Mouse (Mus musculus): ENCODE measurements around the gene Wfdc21. TPM values are rescaled to one million over a fixed set of nuclear protein-coding genes. Genes with fewer than 3 reads are reported as not detected.

Gene Wfdc21
- polyA plus RNA-seq, 1 experiment = not detected

- peaks cover 65% of the 10 kb centered on the region for H3K27me3 ChIP-seq (ENCODE audit: control insufficient read depth, insufficient read depth, insufficient read length)
- no peaks in the 10 kb centered on the region for H3K36me3 ChIP-seq (ENCODE audit: control insufficient read depth, insufficient read depth)
- no peak for TF ChIP-seq USF1 (IDR thresholded peaks at IDR 0.05; ENCODE audit: low read depth)
- TF ChIP-seq E2F4 (IDR thresholded peaks at IDR 0.05; ENCODE audit: insufficient read depth) = no peak
- TF ChIP-seq TCF3 (IDR thresholded peaks at IDR 0.05; ENCODE audit: insufficient read length, low read depth) = no peak
- TF ChIP-seq POLR2A (IDR thresholded peaks at IDR 0.05; ENCODE audit: insufficient read length, low read depth) = no peak
- no peak for TF ChIP-seq MYOG (IDR thresholded peaks at IDR 0.05; ENCODE audit: control insufficient read depth in 1 of 3, insufficient read depth in 1 of 3, insufficient read length in 2 of 3, low read depth in 2 of 3)
- no peak for TF ChIP-seq SRF (IDR thresholded peaks at IDR 0.05; ENCODE audit: control insufficient read depth, insufficient read length, low read depth)
- TF ChIP-seq POLR2AphosphoS2 (IDR thresholded peaks at IDR 0.05; ENCODE audit: insufficient read length, low read depth) = no peak
- no peak for TF ChIP-seq CEBPB (IDR thresholded peaks at IDR 0.05; ENCODE audit: insufficient read depth, poor library complexity, severe bottlenecking)
- no peak for TF ChIP-seq TCF12 (IDR thresholded peaks at IDR 0.05; ENCODE audit: insufficient read depth, poor library complexity, severe bottlenecking)
- no peak for TF ChIP-seq MYOD1 (IDR thresholded peaks at IDR 0.05; ENCODE audit: control insufficient read depth in 1 of 3, insufficient read length in 2 of 3, low read depth in 2 of 3)
- H3K79me2 ChIP-seq (ENCODE audit: control insufficient read depth, insufficient read depth) = no peaks in the 10 kb centered on the region
- no peak overlapping the region for H3K4me3 ChIP-seq
- no peak overlapping the region for H3K4me2 ChIP-seq (ENCODE audit: low read depth)
- H3ac ChIP-seq (ENCODE audit: control insufficient read depth, insufficient read length) = no peak overlapping the region
These were observed 3.2 kb upstream of the Wfdc21 start for GRCm38 (mm10) chr11:83743525-83743924.

GRCm38 (mm10) chr11:83746152-83746551, 588 bp upstream of the Wfdc21 start:
- Histone ChIP-seq H3K79me2 (ENCODE audit: control insufficient read depth, insufficient read depth) (no peaks in the 10 kb centered on the region), H3ac (ENCODE audit: control insufficient read depth, insufficient read length) (no peak overlapping the region), H3K27me3 (ENCODE audit: control insufficient read depth, insufficient read depth, insufficient read length) (peaks cover 60% of the 10 kb centered on the region), H3K36me3 (ENCODE audit: control insufficient read depth, insufficient read depth) (no peaks in the 10 kb centered on the region), H3K4me3 (no peak overlapping the region), H3K4me2 (ENCODE audit: low read depth) (no peak overlapping the region)
- TF ChIP-seq SRF (IDR thresholded peaks at IDR 0.05; ENCODE audit: control insufficient read depth, insufficient read length, low read depth) = no peak
- TF ChIP-seq MAX (IDR thresholded peaks at IDR 0.05; ENCODE audit: low read depth) = no peak
- TF ChIP-seq TCF3 (IDR thresholded peaks at IDR 0.05; ENCODE audit: insufficient read length, low read depth) = no peak

GRCm38 (mm10) chr11:83747376-83748265, 881 bp downstream of the Wfdc21 start:
- Histone ChIP-seq H3K4me3 (no peak overlapping the region), H3K27me3 (ENCODE audit: control insufficient read depth, insufficient read depth, insufficient read length) (peaks cover 52% of the 10 kb centered on the region), H3K36me3 (ENCODE audit: control insufficient read depth, insufficient read depth) (no peaks in the 10 kb centered on the region), H3K79me2 (ENCODE audit: control insufficient read depth, insufficient read depth) (no peaks in the 10 kb centered on the region), H3K4me2 (ENCODE audit: low read depth) (no peak overlapping the region), H3ac (ENCODE audit: control insufficient read depth, insufficient read length) (no peak overlapping the region)
- TF ChIP-seq USF1 (IDR thresholded peaks at IDR 0.05; ENCODE audit: low read depth) = no peak
- TF ChIP-seq MAX (IDR thresholded peaks at IDR 0.05; ENCODE audit: low read depth) = no peak
- TF ChIP-seq SRF (IDR thresholded peaks at IDR 0.05; ENCODE audit: control insufficient read depth, insufficient read length, low read depth) = no peak
- no peak for TF ChIP-seq POLR2AphosphoS2 (IDR thresholded peaks at IDR 0.05; ENCODE audit: insufficient read length, low read depth)
- no peak for TF ChIP-seq TCF12 (IDR thresholded peaks at IDR 0.05; ENCODE audit: insufficient read depth, poor library complexity, severe bottlenecking)
- TF ChIP-seq E2F4 (IDR thresholded peaks at IDR 0.05; ENCODE audit: insufficient read depth) = no peak
- TF ChIP-seq MYOD1 (IDR thresholded peaks at IDR 0.05; ENCODE audit: control insufficient read depth in 1 of 3, insufficient read length in 2 of 3, low read depth in 2 of 3) = no peak
- no peak for TF ChIP-seq TCF3 (IDR thresholded peaks at IDR 0.05; ENCODE audit: insufficient read length, low read depth)
- TF ChIP-seq REST (IDR thresholded peaks at IDR 0.05; ENCODE audit: insufficient read depth, insufficient read length) = no peak
- TF ChIP-seq MYOG (IDR thresholded peaks at IDR 0.05; ENCODE audit: control insufficient read depth in 1 of 3, insufficient read depth in 1 of 3, insufficient read length in 2 of 3, low read depth in 2 of 3) = no peak
- no peak for TF ChIP-seq POLR2A (IDR thresholded peaks at IDR 0.05; ENCODE audit: insufficient read length, low read depth)
- no peak for TF ChIP-seq CEBPB (IDR thresholded peaks at IDR 0.05; ENCODE audit: insufficient read depth, poor library complexity, severe bottlenecking)

- Histone ChIP-seq H3ac (ENCODE audit: control insufficient read depth, insufficient read length) (peak within 1 kb of the TSS; percentile 63), H3K27me3 (ENCODE audit: control insufficient read depth, insufficient read depth, insufficient read length) (no peaks in the 10 kb centered on the region), H3K79me2 (ENCODE audit: control insufficient read depth, insufficient read depth) (peaks cover 19% of the 10 kb centered on the region), H3K4me3 (peak within 1 kb of the TSS; percentile 73), H3K36me3 (ENCODE audit: control insufficient read depth, insufficient read depth) (peaks cover 23% of the 10 kb centered on the region), H3K4me2 (ENCODE audit: low read depth) (peak within 1 kb of the TSS; percentile 82)
- TF ChIP-seq POLR2A (IDR thresholded peaks at IDR 0.05; ENCODE audit: insufficient read length, low read depth) (peak; percentile 56), REST (IDR thresholded peaks at IDR 0.05; ENCODE audit: insufficient read depth, insufficient read length) (no peak), MAX (IDR thresholded peaks at IDR 0.05; ENCODE audit: low read depth) (no peak), E2F4 (IDR thresholded peaks at IDR 0.05; ENCODE audit: insufficient read depth) (no peak), TCF3 (IDR thresholded peaks at IDR 0.05; ENCODE audit: insufficient read length, low read depth) (no peak), MYOD1 (IDR thresholded peaks at IDR 0.05; ENCODE audit: control insufficient read depth in 1 of 3, insufficient read length in 2 of 3, low read depth in 2 of 3) (peak in 1 of 3 experiments; percentile 26), POLR2AphosphoS2 (IDR thresholded peaks at IDR 0.05; ENCODE audit: insufficient read length, low read depth) (peak; percentile 82), SRF (IDR thresholded peaks at IDR 0.05; ENCODE audit: control insufficient read depth, insufficient read length, low read depth) (peak; percentile 22), MYOG (IDR thresholded peaks at IDR 0.05; ENCODE audit: control insufficient read depth in 1 of 3, insufficient read depth in 1 of 3, insufficient read length in 2 of 3, low read depth in 2 of 3) (peak in 1 of 3 experiments; percentile 37)
These were observed 6.9 kb downstream of the Wfdc21 start, which contains the start of gene Heatr6 for GRCm38 (mm10) chr11:83753581-83754181. TSS of gene Heatr6 (plus strand) at chr11:83753696.
